Mouse (Mus musculus): Measurements from ENCODE around the gene Rnf185. TPM values are rescaled to one million over a fixed set of nuclear protein-coding genes. Genes with fewer than 3 reads are reported as not detected.
A peak's percentile ranks its signal among the peaks of the same experiment; 100 is the strongest.

Gene Rnf185
- polyA plus RNA-seq (2015; fragmentation: Nextera tagmentation; extraction: Ambion mirVana): 40.6 and 46.2 TPM in 2 replicates

GRCm38 (mm10) chr11:3452167-3452639 is at the start of gene Rnf185:
Gene Rnf185, minus strand, starts transcription at chr11:3452363.
- under 1% methylated on average over 45 of the region's 45 CpGs for WGBS
- Histone ChIP-seq H3K4me2 (peak within 1 kb of the TSS; percentile 95), H3K9me3 (replicated peaks) (no peaks in the 10 kb centered on the region), H3K4me3 (peak within 1 kb of the TSS; percentile 88), H3K9ac (peak within 1 kb of the TSS; percentile 93), H3K27ac (peak within 1 kb of the TSS; percentile 88), H3K36me3 (ENCODE audit: poor library complexity, severe bottlenecking) (peaks cover 9% of the 10 kb centered on the region; the same call in 1 of the 2 replicates), H3K4me1 (peaks cover 29% of the 10 kb centered on the region), H3K27me3 (no peaks in the 10 kb centered on the region)
- ATAC-seq: peak; percentile 98

- Histone ChIP-seq H3K4me1 (no peaks in the 10 kb centered on the region), H3K9ac (no peak overlapping the region), H3K27ac (no peak overlapping the region), H3K4me2 (no peak overlapping the region), H3K27me3 (no peaks in the 10 kb centered on the region), H3K4me3 (no peak overlapping the region), H3K9me3 (replicated peaks) (no peaks in the 10 kb centered on the region), H3K36me3 (ENCODE audit: poor library complexity, severe bottlenecking) (no peaks in the 10 kb centered on the region)
- ATAC-seq: no peak
- 100% methylated on average over 1 of the region's 1 CpGs for WGBS
Observed at GRCm38 (mm10) chr11:3497296-3497695, 45.1 kb upstream of the Rnf185 start.

- 59% methylated on average over 5 of the region's 5 CpGs for WGBS
- H3K4me3 ChIP-seq: no peak overlapping the region
- no peak overlapping the region for H3K9ac ChIP-seq
- no peak overlapping the region for H3K27ac ChIP-seq
- H3K36me3 ChIP-seq (ENCODE audit: poor library complexity, severe bottlenecking): no peaks in the 10 kb centered on the region
- H3K4me2 ChIP-seq: no peak overlapping the region
- no peak for ATAC-seq
- no peaks in the 10 kb centered on the region for H3K9me3 ChIP-seq (replicated peaks)
- H3K27me3 ChIP-seq: no peaks in the 10 kb centered on the region
- H3K4me1 ChIP-seq: no peaks in the 10 kb centered on the region
Observed at GRCm38 (mm10) chr11:3496756-3497155, 44.6 kb upstream of the Rnf185 start.

- Histone ChIP-seq H3K9ac (no peak overlapping the region), H3K9me3 (replicated peaks) (no peaks in the 10 kb centered on the region), H3K4me1 (no peaks in the 10 kb centered on the region), H3K27me3 (no peaks in the 10 kb centered on the region), H3K4me3 (no peak overlapping the region), H3K27ac (no peak overlapping the region), H3K36me3 (ENCODE audit: poor library complexity, severe bottlenecking) (no peaks in the 10 kb centered on the region), H3K4me2 (no peak overlapping the region)
- ATAC-seq: no peak
- WGBS: 94% methylated on average over 14 of the region's 14 CpGs
Observed at GRCm38 (mm10) chr11:3495496-3495895, 43.3 kb upstream of the Rnf185 start.

GRCm38 (mm10) chr11:3494857-3495256 is 42.7 kb upstream of the Rnf185 start:
- Histone ChIP-seq H3K36me3 (ENCODE audit: poor library complexity, severe bottlenecking) (no peaks in the 10 kb centered on the region), H3K27ac (no peak overlapping the region), H3K4me1 (no peaks in the 10 kb centered on the region), H3K4me2 (no peak overlapping the region), H3K9me3 (replicated peaks) (no peaks in the 10 kb centered on the region), H3K9ac (no peak overlapping the region), H3K27me3 (no peaks in the 10 kb centered on the region), H3K4me3 (no peak overlapping the region)
- 81% methylated on average over 17 of the region's 17 CpGs for WGBS
- no peak for ATAC-seq

- Histone ChIP-seq H3K4me1 (no peaks in the 10 kb centered on the region), H3K4me3 (no peak overlapping the region), H3K4me2 (no peak overlapping the region), H3K36me3 (ENCODE audit: poor library complexity, severe bottlenecking) (no peaks in the 10 kb centered on the region), H3K9me3 (replicated peaks) (no peaks in the 10 kb centered on the region), H3K27ac (no peak overlapping the region), H3K9ac (no peak overlapping the region), H3K27me3 (no peaks in the 10 kb centered on the region)
- 79% methylated on average over 4 of the region's 4 CpGs for WGBS
- no peak for ATAC-seq
Observed at GRCm38 (mm10) chr11:3492748-3493147, 40.6 kb upstream of the Rnf185 start.

- WGBS: 89% methylated on average over 5 of the region's 5 CpGs
- Histone ChIP-seq H3K4me2 (no peak overlapping the region), H3K27me3 (no peaks in the 10 kb centered on the region), H3K4me1 (no peaks in the 10 kb centered on the region), H3K9me3 (replicated peaks) (no peaks in the 10 kb centered on the region), H3K36me3 (ENCODE audit: poor library complexity, severe bottlenecking) (no peaks in the 10 kb centered on the region), H3K9ac (no peak overlapping the region), H3K27ac (no peak overlapping the region), H3K4me3 (no peak overlapping the region)
- ATAC-seq: no peak
Observed at GRCm38 (mm10) chr11:3489036-3489435, 36.9 kb upstream of the Rnf185 start.

GRCm38 (mm10) chr11:3487952-3488570 is 35.9 kb upstream of the Rnf185 start, which contains the start of gene Pla2g3:
Gene Pla2g3, plus strand, starts transcription at chr11:3488284.
- Histone ChIP-seq H3K4me2 (no peak within 1 kb of the TSS), H3K36me3 (ENCODE audit: poor library complexity, severe bottlenecking) (no peaks in the 10 kb centered on the region)

GRCm38 (mm10) chr11:3486349-3486748 is 34.2 kb upstream of the Rnf185 start:
- H3K27me3 ChIP-seq: no peaks in the 10 kb centered on the region
- H3K36me3 ChIP-seq (ENCODE audit: poor library complexity, severe bottlenecking): no peaks in the 10 kb centered on the region
- no peaks in the 10 kb centered on the region for H3K9me3 ChIP-seq (replicated peaks)
- no peak for ATAC-seq
- H3K4me1 ChIP-seq: no peaks in the 10 kb centered on the region
- no peak overlapping the region for H3K4me3 ChIP-seq
- 73% methylated on average over 7 of the region's 7 CpGs for WGBS
- no peak overlapping the region for H3K27ac ChIP-seq
- H3K4me2 ChIP-seq: no peak overlapping the region
- H3K9ac ChIP-seq: no peak overlapping the region

More at GRCm38 (mm10) chr11:3487952-3488570, 35.9 kb upstream of the Rnf185 start, which contains the start of gene Pla2g3:
- H3K4me3 ChIP-seq: no peak within 1 kb of the TSS
- no peak within 1 kb of the TSS for H3K9ac ChIP-seq
- no peaks in the 10 kb centered on the region for H3K27me3 ChIP-seq
- WGBS: 27% methylated on average over 11 of the region's 11 CpGs
- no peaks in the 10 kb centered on the region for H3K4me1 ChIP-seq
- H3K9me3 ChIP-seq (replicated peaks): no peaks in the 10 kb centered on the region
- no peak within 1 kb of the TSS for H3K27ac ChIP-seq
- no peak for ATAC-seq

GRCm38 (mm10) chr11:3483980-3484642 is 31.9 kb upstream of the Rnf185 start:
- WGBS: 65% methylated on average over 11 of the region's 11 CpGs

GRCm38 (mm10) chr11:3475489-3475888 is 23.3 kb upstream of the Rnf185 start:
- no peaks in the 10 kb centered on the region for H3K36me3 ChIP-seq (ENCODE audit: poor library complexity, severe bottlenecking)
- H3K4me1 ChIP-seq: no peaks in the 10 kb centered on the region
- no peak overlapping the region for H3K27ac ChIP-seq
- no peaks in the 10 kb centered on the region for H3K27me3 ChIP-seq
- no peaks in the 10 kb centered on the region for H3K9me3 ChIP-seq (replicated peaks)
- no peak overlapping the region for H3K4me3 ChIP-seq
- H3K9ac ChIP-seq: no peak overlapping the region
- no peak overlapping the region for H3K4me2 ChIP-seq
- ATAC-seq: no peak

More at GRCm38 (mm10) chr11:3483980-3484642, 31.9 kb upstream of the Rnf185 start:
- Histone ChIP-seq H3K27me3 (no peaks in the 10 kb centered on the region), H3K9ac (no peak overlapping the region), H3K27ac (no peak overlapping the region), H3K36me3 (ENCODE audit: poor library complexity, severe bottlenecking) (no peaks in the 10 kb centered on the region), H3K4me1 (no peaks in the 10 kb centered on the region), H3K4me2 (no peak overlapping the region), H3K9me3 (replicated peaks) (no peaks in the 10 kb centered on the region), H3K4me3 (no peak overlapping the region)
- no peak for ATAC-seq

GRCm38 (mm10) chr11:3474480-3475115 is 22.4 kb upstream of the Rnf185 start:
- no peak for ATAC-seq

More at GRCm38 (mm10) chr11:3474480-3475115, 22.4 kb upstream of the Rnf185 start:
- H3K4me3 ChIP-seq: no peak overlapping the region
- H3K36me3 ChIP-seq (ENCODE audit: poor library complexity, severe bottlenecking): no peaks in the 10 kb centered on the region
- no peak overlapping the region for H3K27ac ChIP-seq
- H3K4me1 ChIP-seq: no peaks in the 10 kb centered on the region
- H3K9me3 ChIP-seq (replicated peaks): no peaks in the 10 kb centered on the region
- H3K27me3 ChIP-seq: no peaks in the 10 kb centered on the region
- no peak overlapping the region for H3K9ac ChIP-seq
- H3K4me2 ChIP-seq: no peak overlapping the region
- 86% methylated on average over 7 of the region's 7 CpGs for WGBS
